Mouse (Mus musculus) liver, postnatal 0 days (tissue): ENCODE measurements around the gene Spon1.

Source experiments
- CTCF ChIP-seq: sonication (generic); IDR thresholded peaks from 2 replicates; pipeline ENCODE4 v1.5.1; 2016; ENCODE audit warnings: antibody characterized with exemption, low read depth
- EP300 ChIP-seq: IDR thresholded peaks from 2 replicates; pipeline ENCODE4 v1.6.1; 2016; ENCODE audit warnings: antibody characterized with exemption, low read depth, mild to moderate bottlenecking

GRCm38 (mm10) chr7:113961500-113961895 lies 195.7 kb downstream of the Spon1 start:
- TF ChIP-seq EP300 (no peak), CTCF (no peak)
